Mouse (Mus musculus): ENCODE results near the gene Col4a2.

The Col4a2 gene

DNA sequence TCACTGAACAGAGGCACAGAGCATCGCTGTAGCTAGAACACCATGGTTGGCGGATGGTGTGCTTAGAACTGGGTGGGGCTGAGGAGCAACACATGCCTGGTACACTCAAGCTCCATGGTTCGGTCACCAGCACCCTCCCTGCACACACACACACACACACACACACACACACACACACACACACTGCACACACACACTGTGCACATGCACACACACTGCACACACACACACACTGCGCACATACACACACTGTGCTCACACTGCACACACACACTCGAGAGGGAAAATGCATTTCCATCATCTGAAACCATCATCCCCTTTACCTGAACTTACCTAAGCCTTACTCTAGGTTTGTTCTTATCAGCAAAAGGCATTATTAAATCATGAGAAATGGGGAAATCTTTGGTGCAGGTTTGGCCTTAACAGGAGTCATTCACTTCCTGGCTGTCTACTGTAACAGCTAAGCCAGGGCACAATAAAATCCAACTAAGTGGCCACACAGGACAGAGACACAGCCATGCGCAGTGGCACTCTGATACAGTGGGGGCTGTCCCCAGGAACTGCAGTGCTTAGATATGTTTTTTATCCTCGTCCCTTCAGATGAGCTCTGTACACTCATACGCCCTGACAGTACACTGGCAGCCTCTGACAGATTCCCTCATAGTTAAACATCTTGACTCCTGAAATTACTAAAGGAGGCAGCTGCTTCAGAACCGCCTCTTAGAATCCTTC, 49.1 kb downstream of the Col4a2 start:
- DNase-seq, result no peak

GRCm38 (mm10) chr8:11362278-11363214, 49.9 kb downstream of the Col4a2 start:
- no peak for DNase-seq

DNA sequence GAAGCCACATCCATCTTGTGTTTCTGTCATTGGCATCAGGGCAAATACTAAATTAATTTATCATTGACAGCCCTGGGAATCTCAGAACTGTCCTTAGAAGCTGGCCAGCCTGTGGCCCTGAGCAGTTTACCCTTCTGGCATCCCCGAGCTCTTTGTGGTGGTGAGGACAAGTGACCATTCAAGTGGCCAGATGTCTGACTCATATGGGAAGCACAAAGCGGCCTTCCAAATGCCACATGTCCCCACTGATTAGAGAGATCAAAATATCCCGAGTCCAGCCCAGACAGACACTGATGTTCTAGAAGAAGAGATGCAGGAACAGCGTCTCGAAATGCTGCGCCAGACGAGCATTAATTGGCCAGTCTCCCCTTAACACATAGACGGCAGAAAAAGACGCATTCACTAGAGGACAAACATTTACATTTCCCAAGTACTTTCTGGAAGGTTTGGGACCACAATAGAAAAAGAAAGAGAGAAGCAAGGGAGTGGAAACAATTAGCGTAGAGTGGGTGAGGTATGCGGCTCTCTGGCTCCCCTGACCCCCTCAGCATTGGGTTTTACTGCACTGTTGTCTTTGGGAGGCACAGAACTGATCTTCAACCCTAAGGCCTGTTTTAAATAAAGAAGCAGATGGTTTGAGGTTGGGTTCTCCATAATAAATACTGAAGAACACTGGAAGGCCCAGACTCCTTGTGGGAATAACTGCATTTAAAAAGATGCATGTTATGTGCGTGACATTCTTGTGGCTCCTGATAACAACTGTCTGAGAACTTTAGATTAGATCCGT, 50.9 kb downstream of the Col4a2 start:
- no peak for DNase-seq

DNA sequence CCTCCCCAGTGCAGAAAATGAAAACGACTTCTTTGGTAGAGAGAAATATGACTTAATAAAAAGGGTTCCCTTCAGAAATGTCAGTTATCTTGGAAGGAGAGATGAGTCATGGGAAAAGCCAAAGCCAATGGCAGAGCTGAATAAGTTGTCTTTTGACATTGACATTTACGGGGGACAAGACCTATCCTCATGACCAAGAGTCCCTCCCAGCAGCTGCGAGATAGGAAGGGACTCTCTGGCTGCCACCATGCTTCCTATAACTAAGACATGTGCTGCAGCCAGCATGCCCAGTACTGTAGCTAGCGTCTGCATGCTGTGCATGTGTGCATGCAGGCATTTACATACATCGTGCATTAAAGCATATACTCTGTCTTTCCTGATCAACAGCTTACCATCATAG, 53.6 kb downstream of the Col4a2 start:
- no peak for DNase-seq

DNA sequence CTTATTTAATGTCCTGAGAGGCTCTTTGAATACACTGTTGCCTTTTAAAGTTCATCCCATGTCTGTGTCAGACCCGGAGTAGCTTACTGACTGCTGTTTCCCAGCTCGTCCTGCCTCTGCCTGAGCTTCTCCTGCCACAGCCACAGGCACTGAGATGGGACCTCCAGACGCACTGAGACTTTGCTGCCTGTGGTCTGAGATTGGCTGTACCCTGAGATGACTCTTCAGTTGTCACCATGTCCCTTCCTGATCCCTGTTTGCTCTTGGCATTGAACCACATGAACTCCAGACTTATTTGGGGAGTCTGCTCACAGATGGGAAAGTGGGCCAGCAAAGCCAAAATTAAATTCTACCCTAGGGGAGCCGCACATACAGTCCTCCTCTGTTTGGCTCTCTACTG, 54.1 kb downstream of the Col4a2 start:
- DNase-seq, result no peak

- DNase-seq, result no peak
Measured at GRCm38 (mm10) chr8:11367670-11368069, 55.1 kb downstream of the Col4a2 start.

- peak; percentile 86 to 90 for DNase-seq
Measured at GRCm38 (mm10) chr8:11369526-11370203, 57.1 kb downstream of the Col4a2 start.

GRCm38 (mm10) chr8:11371347-11371746, 58.7 kb downstream of the Col4a2 start:
- no peak for DNase-seq

DNA sequence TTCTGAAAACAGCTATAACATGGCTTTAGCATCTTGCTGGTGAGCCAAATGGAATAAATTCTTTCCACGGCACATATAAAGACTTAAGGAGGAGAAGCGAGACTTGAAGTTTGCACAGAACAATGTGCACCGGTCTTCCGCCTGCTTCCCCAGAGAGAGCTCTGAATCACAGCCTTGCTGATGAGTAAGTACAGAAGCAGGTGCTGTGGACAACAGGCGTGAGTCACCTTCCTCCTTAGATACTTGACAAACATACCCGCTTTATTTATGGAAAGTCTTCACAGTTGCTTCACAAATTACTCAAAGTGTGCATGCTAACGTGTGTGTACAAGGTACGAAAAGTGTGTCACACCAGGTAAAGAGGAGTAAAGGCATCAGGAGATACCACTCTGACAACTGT, 59.5 kb downstream of the Col4a2 start:
- no peak for DNase-seq

- no peak for DNase-seq
Measured at GRCm38 (mm10) chr8:11373643-11374325, 61.2 kb downstream of the Col4a2 start.

DNA sequence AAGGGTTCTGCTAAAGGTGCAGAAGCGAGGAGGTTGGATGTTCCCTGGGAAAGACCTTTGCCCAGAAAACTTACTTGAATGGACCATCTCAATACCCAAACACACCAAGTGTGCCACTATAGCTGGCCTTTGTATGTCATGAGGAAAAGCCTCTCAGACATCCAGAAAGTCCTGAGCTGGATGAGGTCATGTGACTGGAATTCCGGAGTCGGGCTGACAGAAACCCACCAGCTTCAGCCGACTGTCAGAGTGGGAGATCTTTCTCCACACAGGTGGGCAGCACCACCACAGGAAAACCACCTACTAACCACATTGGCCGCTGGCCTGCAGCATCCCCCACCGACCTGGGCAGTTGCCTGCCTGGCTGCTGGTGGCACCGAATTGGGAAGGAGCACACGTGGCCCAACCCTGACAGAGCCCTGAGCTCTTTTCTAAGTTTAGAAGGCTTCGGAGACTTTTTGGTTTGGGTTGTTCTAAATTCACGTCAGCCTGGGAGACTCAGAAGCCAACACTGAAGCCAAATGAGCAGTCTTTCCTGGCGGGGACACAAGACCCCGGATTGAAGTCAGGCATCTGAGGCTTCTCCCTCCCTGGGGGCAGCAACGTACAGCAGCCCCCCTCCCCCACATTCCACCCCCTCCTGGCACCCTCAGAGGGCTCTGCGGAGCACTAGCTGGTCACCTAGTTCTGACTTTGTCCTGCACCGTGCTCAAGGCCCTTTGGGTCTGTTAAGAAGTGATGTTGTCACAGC, 61.9 kb downstream of the Col4a2 start:
- DNase-seq, result no peak

GRCm38 (mm10) chr8:11375749-11376438, 63.3 kb downstream of the Col4a2 start:
- peak in 1 of 2 experiments; percentile 15 for DNase-seq

DNA sequence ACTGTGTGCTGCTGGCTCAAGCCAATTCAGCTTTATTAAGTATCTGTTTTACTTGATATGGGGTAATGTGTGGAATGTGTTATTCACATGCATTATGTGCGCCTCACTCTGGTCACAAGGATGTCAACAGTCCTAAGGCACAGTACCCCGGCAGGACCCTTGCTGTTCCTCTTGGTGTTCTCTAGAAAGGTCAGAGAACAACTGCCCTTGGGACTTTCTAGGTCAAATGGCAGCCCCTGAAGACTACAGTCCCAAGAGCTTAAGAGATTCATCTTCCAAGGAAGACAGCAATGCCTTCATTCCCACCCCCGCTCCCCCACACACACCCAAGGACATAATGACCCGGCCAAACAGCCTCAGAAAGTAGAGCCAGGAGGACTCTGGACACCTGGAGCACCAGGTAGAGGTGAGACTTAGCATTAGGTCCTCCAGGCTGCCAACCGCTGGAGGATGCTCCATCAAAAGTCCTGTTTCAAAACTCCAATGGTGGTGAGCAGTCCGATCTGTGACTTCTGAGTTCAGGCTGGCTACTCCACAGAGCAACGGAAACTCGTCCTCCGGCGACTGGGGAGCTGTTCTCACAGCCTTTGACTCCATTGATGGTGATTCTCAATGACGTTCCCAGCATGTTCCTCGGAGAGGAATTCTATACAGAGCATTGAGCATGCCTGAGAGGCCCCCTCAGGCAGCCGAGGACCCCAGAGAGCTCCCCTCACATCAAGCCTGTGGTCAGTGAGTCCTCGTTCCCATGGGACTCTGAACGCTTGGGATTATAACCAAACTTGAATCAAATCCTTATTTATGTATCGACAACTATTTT, 65.0 kb downstream of the Col4a2 start:
- DNase-seq, result no peak

GRCm38 (mm10) chr8:11379590-11379989, 67.0 kb downstream of the Col4a2 start:
- no peak for DNase-seq

- DNase-seq, result no peak
Measured at GRCm38 (mm10) chr8:11381544-11381943, 68.9 kb downstream of the Col4a2 start.

DNA sequence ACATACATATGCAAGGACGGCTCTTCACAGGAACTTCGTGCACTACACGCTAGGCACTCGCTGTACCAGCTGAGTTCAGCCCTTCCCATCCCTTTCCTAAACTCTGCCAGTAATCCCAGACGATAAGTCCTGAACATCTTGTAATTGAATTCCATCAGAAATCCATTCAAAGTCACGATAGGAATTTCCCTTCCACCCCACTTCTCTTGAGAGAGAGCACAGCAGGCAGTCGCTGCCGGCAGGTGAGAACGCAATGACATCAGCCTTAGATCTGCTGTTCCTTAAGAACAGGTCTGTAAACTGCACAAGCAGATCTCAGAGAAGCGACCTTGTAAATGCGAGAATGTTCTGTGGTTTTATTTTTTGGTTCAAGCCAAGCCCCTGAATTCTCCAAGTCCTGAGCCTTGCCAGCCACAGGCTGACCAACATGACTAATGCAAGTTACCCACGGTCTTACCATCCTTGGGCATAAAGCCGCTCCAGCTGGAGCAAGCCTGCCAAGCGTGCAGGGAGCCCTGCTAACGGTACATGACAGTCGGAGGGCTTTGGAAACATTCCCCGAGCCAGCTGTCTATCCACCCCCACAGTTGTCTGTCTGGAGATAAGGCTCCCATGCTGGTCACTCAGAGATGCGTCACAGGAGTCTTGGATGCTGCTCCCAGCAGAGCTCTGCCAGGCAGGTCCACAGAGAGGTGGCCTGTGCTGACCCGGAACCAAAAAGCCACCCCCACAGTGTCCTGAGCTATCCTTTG, 69.6 kb downstream of the Col4a2 start:
- peak; percentile 56 to 64 for DNase-seq

GRCm38 (mm10) chr8:11382933-11383332, 70.3 kb downstream of the Col4a2 start:
- peak in 1 of 2 experiments; percentile 60 for DNase-seq

DNA sequence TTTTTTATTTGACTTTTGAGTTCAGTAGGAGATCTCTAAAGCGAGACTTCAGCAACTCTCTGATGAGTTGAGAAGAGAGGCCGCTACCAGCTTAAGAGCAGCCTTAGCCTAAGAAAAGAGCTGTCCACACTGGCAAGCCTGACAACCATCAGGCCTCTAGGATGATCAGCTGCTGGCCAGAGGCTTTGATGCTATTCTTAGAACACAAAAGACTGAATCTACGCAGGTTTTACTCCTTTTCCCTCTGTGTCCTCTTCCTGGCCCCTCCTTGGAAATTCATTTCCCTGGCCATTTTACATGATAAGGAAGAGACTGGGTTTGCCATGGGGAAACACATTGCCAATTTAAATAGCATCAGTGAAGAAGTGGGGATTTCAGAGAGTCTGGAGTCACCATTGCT, 70.8 kb downstream of the Col4a2 start:
- DNase-seq, result no peak

GRCm38 (mm10) chr8:11384841-11385240, 72.2 kb downstream of the Col4a2 start:
- no peak for DNase-seq

Data from lung, adult 18-20 months (tissue).